Mouse (Mus musculus): ENCODE results near the gene Ptpn21.

Ptpn21 gene

DNA sequence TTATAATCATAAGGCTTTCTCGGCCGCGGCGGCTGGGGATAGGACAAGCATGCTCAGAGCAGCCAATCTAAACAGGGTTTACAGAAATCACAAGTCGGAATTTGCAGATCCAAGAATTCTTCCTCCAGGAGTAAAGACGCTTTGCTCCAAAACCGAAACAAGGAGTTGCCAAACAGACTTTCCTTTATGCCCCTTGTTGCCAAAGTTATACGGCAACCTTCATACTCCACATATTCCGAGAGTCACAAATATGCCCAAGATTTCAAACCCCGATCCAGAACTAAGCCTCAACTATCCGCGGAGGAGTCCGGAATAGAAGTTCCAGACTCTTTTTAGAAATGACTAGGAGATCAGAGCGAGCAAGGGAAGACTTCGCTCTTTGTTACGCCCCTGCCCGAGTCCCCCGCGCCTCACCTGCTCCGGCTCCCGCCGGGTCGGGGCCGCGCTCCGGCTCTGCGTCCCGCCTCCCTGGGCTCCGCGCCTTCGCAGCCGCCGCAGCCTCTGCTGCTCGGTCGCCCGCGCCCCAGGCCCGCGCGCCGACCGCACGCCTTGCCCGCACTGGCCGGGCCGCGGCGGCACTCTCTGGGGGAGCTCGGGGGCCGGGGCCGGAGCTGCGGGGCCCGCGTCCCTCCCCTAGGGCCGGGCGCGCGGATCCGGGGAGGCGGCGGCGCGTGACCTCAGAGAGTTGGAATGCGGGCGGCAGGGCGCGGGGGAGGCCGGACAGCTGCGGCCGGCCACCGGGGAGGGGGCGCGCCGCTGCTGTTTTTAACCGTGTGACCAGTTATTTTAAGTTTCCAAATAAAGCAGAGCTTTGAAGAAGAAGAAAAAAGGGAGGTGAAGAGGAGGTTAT lies at the start of gene Ptpn21:
Gene Ptpn21, minus strand, starts transcription at position 455 of the 850 bp plus-strand sequence.
- peak; percentile 75 for DNase-seq (ENCODE audit: low read depth, low spot score)

- DNase-seq (ENCODE audit: low read depth, low spot score): no peak
Measured at GRCm38 (mm10) chr12:98784251-98784650, 47.0 kb upstream of the Ptpn21 start.

DNA sequence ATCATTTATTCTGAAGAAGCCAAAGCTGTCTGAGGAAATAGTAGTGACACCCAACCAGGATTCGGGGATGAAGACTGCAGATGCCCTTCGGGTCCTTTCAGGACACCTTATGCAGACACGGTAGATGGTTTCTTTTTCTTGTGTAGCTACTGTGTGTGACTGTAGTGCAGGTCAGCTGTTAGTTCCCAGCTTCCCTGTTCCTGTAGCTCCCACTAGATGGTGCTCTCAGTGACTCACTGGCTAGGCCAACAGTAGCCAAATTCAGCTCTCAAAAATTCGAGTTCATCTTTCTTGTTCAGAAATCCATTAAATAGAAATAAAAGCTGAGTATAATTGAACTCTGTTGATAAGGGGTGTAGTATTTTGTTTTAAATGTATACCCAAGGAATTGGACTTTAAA lies 41.9 kb upstream of the Ptpn21 start:
- peak; percentile 77 for DNase-seq (ENCODE audit: low read depth, low spot score)

DNA sequence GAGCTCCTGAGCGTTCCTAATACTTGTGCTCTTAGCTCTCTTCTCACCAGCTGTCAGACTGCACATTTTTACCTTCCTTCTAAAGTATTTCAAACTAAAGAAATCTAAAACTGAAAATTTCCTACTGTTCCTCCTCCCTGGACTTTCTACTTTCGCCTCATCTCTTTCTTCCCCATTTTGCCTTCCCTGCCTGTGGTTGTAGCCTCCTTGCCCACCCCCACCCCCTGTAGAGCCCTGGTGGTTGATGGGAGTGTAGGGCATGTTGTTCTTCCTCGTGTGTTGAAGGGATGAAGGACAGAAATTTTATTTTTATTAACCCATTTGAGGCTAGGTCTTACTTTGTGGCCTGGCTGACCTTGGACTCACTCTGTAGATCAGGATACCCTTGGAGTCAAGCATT lies 40.3 kb upstream of the Ptpn21 start:
- no peak for DNase-seq (ENCODE audit: low read depth, low spot score)

DNA sequence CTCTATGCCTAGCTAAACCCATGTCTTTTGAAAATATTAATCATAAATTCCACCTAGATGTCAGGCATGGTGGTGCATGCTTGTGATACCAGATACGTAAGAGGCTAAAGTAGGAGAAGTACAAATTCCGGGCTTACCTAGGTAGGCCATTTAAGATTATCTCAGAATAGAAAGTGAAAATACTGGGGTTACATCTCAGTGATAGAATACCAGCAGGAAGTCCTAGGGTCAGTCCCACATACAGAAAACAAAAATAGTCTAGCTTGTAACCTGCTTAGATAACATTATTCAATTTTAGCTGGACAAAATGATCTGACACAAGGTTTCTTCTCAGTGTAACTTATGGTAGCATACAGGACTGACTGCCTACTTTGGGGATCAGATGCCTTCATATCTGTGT lies 29.0 kb upstream of the Ptpn21 start:
- no peak for DNase-seq (ENCODE audit: low read depth, low spot score)

DNA sequence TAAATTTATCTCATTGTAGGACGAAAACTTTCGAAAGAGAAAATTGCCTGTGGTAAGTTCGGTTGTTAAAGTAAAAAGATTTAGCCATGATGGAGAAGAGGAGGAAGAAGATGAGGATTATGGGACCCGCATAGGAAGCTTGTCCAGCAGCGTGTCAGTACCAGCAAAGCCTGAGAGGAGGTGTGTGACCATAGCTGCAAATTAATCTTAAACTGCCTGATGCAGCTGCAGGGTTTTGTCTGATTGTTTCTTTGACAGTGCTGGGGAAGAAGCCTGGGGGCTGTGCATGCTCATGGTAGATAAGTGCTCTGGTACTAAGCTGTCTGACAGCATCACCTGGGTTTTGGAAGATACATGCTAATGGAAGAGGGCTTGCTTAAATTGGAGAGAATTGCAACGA lies 22.5 kb upstream of the Ptpn21 start:
- no peak for DNase-seq (ENCODE audit: low read depth, low spot score)

- DNase-seq (ENCODE audit: low read depth, low spot score): peak; percentile 46
Measured at GRCm38 (mm10) chr12:98757636-98758035, 20.4 kb upstream of the Ptpn21 start.

GRCm38 (mm10) chr12:98747380-98747753 lies 10.2 kb upstream of the Ptpn21 start:
- DNase-seq (ENCODE audit: low read depth, low spot score): peak; percentile 34

- DNase-seq (ENCODE audit: low read depth, low spot score): peak; percentile 97
Measured at GRCm38 (mm10) chr12:98746746-98747379, 9.7 kb upstream of the Ptpn21 start, which contains the start of gene Zc3h14. Gene Zc3h14, plus strand, starts transcription at chr12:98746964.

DNA sequence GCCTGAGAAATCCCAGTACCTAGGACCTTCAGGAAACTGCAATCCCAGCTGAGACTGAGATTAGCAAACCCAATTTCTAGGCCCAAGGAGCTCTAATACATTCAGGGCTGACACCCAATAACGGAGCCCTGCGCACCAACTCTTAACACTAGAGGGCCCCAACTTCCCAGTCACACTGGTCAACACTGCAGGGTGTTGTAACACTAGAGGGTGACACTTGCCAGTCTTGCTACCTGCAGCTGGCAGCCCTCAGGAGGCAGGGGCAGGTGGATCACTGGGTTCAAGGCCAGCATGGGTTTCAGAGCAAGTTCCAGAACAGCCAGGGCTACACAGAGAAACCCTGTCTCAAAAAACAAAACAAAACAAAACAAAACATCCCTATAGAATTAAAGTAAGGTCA lies 8.9 kb upstream of the Ptpn21 start:
- peak; percentile 57 for DNase-seq (ENCODE audit: low read depth, low spot score)

- DNase-seq (ENCODE audit: low read depth, low spot score): no peak
Measured at GRCm38 (mm10) chr12:98745626-98746025, 8.4 kb upstream of the Ptpn21 start.

- peak; percentile 54 for DNase-seq (ENCODE audit: low read depth, low spot score)
Measured at GRCm38 (mm10) chr12:98741011-98741501, 3.9 kb upstream of the Ptpn21 start.

DNA sequence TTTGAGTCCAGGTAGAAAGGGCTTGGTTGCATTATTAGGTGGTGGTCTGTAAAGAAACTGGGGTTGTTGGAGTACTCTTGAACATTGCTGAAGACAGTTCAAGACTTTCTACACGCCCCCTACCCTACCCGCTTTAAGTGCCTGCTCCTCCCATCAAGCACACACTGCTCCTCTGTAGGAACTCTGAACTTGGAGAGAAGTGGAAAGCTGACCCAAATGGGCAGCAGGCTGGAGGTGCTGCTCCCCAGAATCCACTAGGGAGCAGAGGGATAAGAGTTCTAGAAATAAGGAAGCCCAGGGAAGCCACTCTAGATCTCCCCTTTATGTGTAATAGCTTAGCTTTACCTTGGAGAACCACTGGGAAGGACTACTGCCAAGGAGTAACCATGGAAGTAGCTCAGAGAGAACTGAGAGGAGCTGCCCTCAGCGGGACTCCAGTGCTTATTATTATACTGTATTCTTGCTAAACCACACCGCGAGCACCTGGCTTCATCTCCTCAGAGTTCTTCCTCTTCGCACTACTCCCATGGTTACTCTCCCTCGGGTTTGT lies 671 bp upstream of the Ptpn21 start:
- no peak for DNase-seq (ENCODE audit: low read depth, low spot score)

DNA sequence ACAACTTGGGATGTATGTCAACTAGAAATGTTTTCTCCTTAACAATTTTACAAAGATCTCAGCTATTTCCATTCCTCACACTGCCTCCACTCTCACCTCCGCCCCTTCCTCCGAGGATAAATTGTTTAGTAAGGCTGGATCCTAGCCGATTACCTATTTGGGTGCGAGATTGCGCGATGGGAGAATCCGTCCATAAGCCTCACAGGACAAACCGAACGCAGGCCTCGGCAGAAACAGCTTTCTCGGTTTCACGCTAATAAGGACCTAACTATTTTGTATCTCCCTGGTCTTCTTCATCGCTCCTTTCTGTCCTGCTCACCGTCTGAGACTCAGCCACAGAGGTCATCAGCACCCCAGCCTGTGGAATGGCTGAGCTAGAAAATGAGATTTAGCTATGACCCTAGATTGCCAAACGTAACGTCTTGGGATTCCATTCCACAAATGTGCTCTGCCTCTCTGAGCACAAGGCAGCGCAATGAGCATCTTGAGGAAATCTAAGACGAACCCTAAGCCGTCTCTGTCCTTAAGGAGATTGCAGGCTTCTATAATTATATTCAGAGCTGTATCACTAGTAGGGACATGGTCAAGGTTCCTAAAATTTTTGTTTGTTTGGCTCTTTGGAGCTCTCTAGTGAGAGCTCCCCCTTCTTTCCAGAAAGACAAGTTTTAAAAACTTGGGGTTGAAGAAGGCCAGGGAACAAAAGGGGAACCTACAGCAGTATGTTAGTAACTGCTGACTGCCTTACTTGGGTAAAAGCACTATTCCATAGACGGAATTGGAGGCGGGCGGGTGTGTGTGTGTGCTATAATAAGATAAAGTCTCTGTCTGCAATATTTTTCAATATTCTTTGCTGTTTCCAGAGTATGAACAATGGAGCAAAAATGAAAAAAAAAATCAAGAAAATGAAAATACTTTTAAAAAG lies 2.1 kb downstream of the Ptpn21 start:
- DNase-seq (ENCODE audit: low read depth, low spot score): no peak

- DNase-seq (ENCODE audit: low read depth, low spot score): peak; percentile 94
Measured at GRCm38 (mm10) chr12:98734246-98734879, 2.8 kb downstream of the Ptpn21 start.

- DNase-seq (ENCODE audit: low read depth, low spot score): no peak
Measured at GRCm38 (mm10) chr12:98733776-98734175, 3.4 kb downstream of the Ptpn21 start.

- DNase-seq (ENCODE audit: low read depth, low spot score): no peak
Measured at GRCm38 (mm10) chr12:98733165-98733564, 4.0 kb downstream of the Ptpn21 start.

DNA sequence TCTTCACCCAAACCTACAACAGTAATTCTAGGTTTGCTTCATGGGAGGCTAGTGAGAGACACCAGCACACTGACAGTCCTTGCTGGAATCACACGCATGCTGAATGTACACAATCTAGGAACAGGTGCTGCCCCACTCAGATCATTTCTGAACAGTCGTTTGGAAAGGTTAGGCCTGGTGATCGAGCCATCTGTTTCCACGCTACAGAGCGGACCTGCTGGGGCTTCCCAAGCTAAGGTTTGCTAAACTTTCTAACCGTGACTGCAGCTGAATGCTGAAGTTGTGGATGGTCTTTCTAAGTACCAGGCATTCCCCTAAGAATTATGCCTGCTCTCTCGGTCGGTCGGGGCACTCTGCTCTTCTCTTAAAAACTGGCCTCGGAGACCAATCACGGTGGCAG lies 6.5 kb downstream of the Ptpn21 start:
- DNase-seq (ENCODE audit: low read depth, low spot score): peak; percentile 91

DNA sequence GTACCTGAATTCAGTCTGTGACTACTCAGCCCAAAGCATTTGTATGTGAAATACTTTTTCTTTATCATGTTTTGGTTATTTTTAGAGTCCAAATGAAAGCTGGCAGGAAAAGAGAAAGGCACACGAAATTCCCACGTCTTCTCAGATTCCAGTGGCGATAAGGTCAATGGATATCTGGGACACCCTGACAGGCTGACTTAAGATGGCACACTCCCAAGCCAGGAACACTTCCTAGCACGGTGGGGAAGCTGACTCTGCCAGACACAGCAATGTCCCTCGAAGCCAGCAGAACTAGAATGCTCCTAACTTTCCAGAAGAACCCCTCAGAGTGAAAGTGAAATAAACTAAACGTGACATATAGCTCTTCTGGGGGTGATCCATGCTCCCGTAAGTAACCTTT lies 10.0 kb downstream of the Ptpn21 start:
- DNase-seq (ENCODE audit: low read depth, low spot score): peak; percentile 62

- no peak for DNase-seq (ENCODE audit: low read depth, low spot score)
Measured at GRCm38 (mm10) chr12:98726078-98726477, 11.1 kb downstream of the Ptpn21 start.

- no peak for DNase-seq (ENCODE audit: low read depth, low spot score)
Measured at GRCm38 (mm10) chr12:98724976-98725375, 12.2 kb downstream of the Ptpn21 start.

All from brain, adult 2 months (tissue).